Mouse (Mus musculus): ENCODE measurements at regions not wholly inside any gene's neighbourhood (a gene's known extent, or its start where the extent isn't known, plus 50 kb on each side); places are given as distances from the start of the nearest gene placed in this dataset.

DNA sequence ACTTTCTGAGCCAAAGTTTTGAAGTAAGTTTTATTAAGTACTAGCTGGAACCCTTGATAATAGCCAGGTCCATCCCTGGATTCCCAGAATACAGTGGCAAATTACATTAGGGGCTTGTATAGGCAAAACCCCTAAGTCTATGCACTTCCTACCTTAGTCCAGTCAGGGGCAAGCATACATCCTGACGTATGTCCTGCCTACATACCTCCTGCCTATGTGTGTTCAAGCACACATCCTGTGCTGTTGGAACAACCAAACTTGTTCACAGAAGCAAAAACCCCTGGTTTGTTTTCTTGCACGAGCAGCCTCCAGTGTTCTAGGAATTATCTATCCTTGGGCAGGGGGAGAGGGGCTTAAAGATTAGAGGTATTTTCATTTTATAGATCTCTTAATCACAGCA, 66.4 kb upstream of the Bmp2k start:
- DNase-seq (ENCODE audit: low spot score in 2 of 2): no peak

- DNase-seq (ENCODE audit: low spot score in 2 of 2): no peak
Observed at GRCm38 (mm10) chr5:96931576-96932152, 65.8 kb upstream of the Bmp2k start.

GRCm38 (mm10) chr5:96936239-96936638, 61.2 kb upstream of the Bmp2k start:
- no peak for DNase-seq (ENCODE audit: low spot score in 2 of 2)

DNA sequence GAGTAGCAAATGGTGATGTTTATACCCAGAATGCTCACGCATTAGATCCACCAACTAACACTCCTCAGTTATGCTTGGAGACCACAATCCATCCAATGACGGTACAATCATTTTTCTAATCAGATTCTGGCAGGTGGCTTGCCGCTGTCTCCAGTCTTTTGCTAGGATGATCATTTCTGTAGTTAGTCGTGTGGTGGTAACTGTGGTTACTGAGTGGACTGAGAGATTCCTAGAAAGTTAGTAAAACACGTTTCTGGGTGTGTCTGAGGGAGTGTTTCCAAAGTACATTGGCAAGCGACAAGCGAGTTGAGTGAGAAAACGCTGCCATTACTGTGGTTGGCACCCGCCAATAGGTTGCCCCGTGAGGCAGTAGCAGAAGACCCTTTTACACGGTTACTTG, 58.8 kb upstream of the Bmp2k start:
- DNase-seq (ENCODE audit: low spot score in 2 of 2): no peak

- DNase-seq (ENCODE audit: low spot score in 2 of 2): no peak
Observed at GRCm38 (mm10) chr5:96939273-96939672, 58.2 kb upstream of the Bmp2k start.

- no peak for DNase-seq (ENCODE audit: low spot score in 2 of 2)
Observed at GRCm38 (mm10) chr5:96940170-96941086, 57.1 kb upstream of the Bmp2k start.

GRCm38 (mm10) chr5:96941087-96941468, 56.4 kb upstream of the Bmp2k start:
- DNase-seq (ENCODE audit: low spot score in 2 of 2): no peak

DNA sequence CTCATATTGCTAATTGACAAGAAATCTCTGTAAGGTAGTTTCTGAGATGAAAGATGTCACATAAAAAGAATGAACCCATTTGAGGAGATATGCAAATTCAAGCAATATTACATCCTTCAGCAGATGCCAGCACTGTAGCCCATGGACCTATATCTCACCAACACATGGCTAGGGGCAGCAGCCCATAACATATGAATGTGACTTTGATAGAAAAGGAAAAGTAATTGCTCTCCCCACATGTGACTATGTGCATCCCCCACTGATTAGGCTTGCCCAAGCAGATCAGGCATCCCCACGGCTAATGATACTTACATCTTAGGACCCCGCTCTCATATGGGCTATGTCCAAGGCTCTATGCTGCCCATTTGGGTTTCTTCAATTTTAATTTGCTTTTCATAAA, 56.0 kb upstream of the Bmp2k start:
- no peak for DNase-seq (ENCODE audit: low spot score in 2 of 2)

Data from layer of hippocampus, postnatal 14 days (tissue).